Mouse (Mus musculus) myocyte (in vitro differentiated cells): ENCODE data around the gene Lrrc20.

ENCODE experiments used
- CEBPB ChIP-seq: IDR thresholded peaks from 2 replicates; pipeline ENCODE4 v1.6.1; 2011; ENCODE audit warnings: mild to moderate bottlenecking, moderate library complexity; ENCODE audit not compliant: poor library complexity, insufficient read depth, severe bottlenecking
- E2F4 ChIP-seq: IDR thresholded peaks from one replicate; pipeline ENCODE4 v1.6.1; 2011; ENCODE audit warnings: mild to moderate bottlenecking, control low read depth, moderate library complexity; ENCODE audit not compliant: insufficient read depth
- MAX ChIP-seq: IDR thresholded peaks from one replicate; pipeline ENCODE4 v1.6.1; 2011; ENCODE audit warnings: low read depth, mild to moderate bottlenecking, control low read depth
- POLR2A ChIP-seq: IDR thresholded peaks from one replicate; pipeline ENCODE4 v1.6.1; 2011; ENCODE audit warnings: low read depth, mild to moderate bottlenecking, control low read depth, moderate library complexity; ENCODE audit not compliant: insufficient read length
- POLR2AphosphoS2 ChIP-seq: IDR thresholded peaks from one replicate; pipeline ENCODE4 v1.6.1; 2011; ENCODE audit warnings: low read depth, control low read depth; ENCODE audit not compliant: insufficient read length
- REST ChIP-seq: IDR thresholded peaks from one replicate; pipeline ENCODE4 v1.6.1; 2011; ENCODE audit warnings: mild to moderate bottlenecking, control low read depth, moderate library complexity; ENCODE audit not compliant: insufficient read depth, insufficient read length
- TCF12 ChIP-seq: IDR thresholded peaks from one replicate; pipeline ENCODE4 v1.6.1; 2011; ENCODE audit warnings: mild to moderate bottlenecking, control low read depth; ENCODE audit not compliant: poor library complexity, insufficient read depth, severe bottlenecking
- TCF3 ChIP-seq: IDR thresholded peaks from one replicate; pipeline ENCODE4 v1.6.1; 2011; ENCODE audit warnings: low read depth, control low read depth; ENCODE audit not compliant: insufficient read length
- USF1 ChIP-seq: IDR thresholded peaks from one replicate; pipeline ENCODE4 v1.6.1; 2011; ENCODE audit warnings: low read depth, mild to moderate bottlenecking, control low read depth, moderate library complexity

DNA sequence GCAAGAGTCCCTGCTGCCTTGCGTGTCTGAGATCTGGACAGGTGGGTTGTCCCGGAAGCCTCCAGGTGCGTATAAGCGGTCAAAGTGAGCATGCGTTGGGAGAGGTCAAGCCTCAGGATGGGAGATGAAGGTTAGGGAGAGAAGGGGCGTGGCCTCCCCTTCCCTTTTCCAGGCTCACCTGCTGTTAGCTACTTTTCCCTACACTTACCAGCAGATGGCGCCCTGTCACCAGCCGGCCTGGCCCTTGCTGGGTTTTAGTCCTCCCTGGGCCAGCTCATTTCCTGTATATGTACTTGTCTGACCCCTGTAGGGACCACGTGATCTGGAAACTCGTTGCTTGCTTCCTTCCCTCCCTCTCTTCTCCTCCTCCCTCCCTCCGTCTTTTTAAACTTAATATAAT is 16.4 kb downstream of the Lrrc20 start:
- TF ChIP-seq POLR2A, result no peak
- TF ChIP-seq MAX, result no peak
- no peak for TF ChIP-seq REST
- no peak for TF ChIP-seq CEBPB
- no peak for TF ChIP-seq POLR2AphosphoS2
- no peak for TF ChIP-seq TCF3
- TF ChIP-seq TCF12, result no peak
- peak; percentile 80 for TF ChIP-seq USF1
- no peak for TF ChIP-seq E2F4
